Mouse (Mus musculus): ENCODE measurements around the gene Gm27021.

The Gm27021 gene

DNA sequence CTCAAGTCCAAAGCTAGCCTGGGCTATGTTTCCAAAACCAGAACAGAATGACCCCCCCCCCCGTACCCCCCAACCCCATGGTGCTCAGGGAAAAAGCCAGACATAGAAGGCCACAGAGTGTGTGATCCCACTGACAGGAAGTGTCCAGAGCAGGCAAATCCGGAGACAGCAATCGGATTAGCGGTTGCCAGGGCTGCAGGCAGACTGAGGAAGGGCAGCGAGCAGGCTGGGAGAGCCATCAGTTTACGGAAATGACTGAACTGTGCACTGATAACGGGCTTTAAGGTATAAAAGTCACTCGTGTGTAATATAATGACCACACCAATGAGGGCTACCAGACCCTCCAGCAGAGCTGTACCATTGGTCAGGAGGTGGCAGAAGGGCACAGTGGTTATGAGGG lies 26.6 kb downstream of the Gm27021 start:
- DNase-seq (ENCODE audit: low spot score): no peak

DNA sequence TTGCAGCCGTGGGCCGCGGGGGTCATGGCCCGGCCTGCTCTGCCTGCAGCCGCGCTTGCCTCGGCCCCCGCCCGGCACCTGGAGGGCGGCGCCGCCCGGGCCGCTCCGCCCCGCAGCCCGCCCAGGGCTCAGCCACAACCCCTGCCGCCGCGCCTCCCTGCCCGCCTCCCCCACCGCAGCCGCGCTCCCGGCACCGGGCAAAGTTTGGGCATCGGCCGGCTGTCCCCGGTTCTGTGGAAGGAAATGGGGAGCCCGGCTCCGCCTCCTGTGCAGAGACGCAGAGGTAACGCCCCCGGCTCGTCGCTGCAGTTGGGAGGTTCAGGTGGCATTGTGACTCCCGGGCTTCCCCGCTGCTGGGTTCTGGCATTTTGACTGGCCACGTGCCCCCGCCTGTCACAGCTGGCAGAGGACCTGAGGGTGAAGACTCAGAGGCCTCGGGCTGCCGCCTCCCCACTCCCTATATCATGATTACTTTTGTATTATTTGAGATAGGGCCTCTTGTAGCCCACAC lies 33.5 kb downstream of the Gm27021 start:
- DNase-seq (ENCODE audit: low spot score): peak; percentile 66

DNA sequence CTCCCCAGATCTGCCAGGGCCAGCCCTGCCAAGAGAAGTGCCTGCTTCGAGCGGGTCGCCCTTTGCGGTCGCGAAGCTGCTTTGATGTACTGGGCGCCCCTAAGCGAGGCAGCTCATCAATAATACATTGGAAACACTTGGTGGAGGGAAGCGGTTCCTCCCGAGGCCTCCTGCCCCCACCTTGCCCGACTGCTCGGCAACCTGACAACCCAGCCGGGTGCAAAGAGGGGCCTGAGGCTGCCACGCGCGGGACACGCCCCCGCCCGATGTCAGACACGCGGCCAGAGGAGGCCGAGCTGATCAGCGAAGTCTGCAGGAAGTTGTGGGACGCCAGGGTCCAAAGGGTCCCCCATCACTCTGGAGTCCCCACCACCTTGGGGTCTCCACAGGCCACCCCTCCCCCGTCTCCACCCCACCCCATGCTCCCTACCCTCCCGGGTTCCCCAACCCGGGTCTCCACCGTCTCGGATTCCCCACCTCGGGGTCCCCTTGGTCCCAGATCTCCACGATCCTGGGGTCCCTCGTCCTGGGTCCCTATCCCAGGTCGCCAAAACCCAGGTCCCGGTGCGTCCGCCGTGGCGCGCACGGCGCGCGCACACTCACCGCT lies 34.1 kb downstream of the Gm27021 start:
- DNase-seq (ENCODE audit: low spot score): no peak

DNA sequence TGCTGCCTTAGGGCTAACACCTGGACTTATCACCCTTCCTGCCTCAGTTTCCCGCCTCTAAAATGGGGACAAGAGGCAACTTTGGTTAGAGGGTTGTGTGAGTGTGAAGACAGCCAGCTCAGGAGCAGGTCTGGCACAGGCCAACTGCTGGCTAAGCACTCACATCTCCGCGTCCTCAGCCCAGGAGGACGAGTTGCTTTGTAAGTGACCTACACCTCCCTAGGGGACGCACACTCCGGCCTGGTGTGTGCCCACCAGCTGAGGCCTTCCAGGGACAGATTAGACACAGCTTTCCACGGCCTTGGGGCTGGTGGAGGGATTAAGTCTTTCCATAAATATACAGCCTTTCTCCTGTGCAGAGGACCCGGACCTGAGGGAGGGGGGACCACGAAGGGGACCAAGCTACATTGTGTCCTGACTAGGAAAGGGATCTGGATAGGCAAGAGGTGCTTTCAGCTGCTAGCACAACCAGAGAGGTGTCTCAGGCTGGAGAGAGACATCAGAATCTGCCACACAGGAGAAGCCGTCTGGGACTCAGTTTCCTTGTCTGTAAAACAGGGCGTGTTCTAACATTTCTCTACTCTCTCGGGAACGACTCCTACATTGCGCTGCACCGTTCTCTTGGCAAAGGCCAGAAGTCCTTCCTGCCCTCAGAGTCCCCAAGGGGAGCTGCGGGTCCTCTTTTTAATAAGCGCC lies 34.8 kb downstream of the Gm27021 start:
- DNase-seq (ENCODE audit: low spot score): no peak

DNA sequence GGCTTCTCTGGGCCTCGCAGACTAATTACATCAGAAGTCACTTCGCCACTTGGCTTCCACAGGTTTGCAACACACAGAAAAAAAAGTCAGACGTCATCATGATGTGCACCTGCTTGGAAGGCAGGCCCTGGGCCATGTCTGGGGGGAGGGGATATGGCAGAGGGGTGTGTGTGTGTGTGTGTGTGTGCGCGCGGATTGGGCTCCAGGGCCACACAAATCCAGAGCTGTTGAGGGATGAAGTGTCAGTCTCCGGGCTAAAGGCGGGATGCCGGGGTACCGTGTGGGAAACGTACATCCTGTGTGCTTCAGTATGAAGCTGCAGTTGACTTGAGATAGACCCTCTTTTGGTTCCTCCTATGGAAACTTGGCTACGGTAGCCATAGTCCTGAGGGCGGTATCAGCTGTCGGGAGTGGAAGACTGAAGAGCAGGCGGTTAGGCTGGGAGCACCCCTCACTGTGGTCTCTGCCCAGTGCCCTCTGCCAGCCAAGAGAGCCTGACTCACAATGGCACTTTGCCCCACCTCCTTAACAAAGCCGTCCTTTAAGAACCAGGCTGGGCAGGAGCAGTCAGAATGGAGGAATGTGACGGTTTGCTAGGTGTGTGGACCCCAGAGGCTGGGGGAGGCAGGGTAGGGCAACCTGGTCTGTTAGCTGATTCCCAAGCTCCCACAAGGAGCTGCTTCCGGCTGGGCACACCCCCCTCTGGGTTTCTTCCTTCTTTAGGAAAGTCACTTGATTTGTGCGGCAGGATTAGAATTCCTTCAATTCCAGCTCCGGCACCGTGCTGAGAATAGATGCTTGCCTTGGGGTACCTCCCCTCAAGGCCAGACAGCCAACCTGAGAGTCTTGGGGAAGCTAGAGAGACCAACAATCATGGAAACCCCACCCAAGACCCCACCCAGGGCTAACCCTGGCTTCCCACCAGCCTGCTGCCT lies 36.2 kb downstream of the Gm27021 start:
- DNase-seq (ENCODE audit: low spot score): no peak

DNA sequence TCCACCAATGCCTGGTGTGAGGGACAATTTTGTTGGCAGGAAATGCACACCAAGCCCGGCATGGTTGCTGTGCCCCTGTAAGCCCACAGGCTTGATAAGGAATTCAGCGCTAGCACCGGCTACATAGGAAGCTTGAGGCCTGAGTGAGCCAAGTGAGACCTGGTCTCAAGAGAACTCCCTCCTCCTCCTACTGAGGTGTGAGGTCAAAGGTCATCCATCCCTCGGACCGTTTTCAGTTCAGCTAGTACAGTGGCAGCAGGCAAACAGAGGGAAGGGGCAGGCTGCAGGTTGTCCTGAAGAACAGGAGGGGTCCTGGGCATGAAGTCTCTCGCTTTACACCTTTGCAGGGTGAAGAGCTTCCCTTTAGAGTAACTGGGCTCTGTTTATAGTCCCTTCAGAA lies 37.0 kb downstream of the Gm27021 start:
- no peak for DNase-seq (ENCODE audit: low spot score)

DNA sequence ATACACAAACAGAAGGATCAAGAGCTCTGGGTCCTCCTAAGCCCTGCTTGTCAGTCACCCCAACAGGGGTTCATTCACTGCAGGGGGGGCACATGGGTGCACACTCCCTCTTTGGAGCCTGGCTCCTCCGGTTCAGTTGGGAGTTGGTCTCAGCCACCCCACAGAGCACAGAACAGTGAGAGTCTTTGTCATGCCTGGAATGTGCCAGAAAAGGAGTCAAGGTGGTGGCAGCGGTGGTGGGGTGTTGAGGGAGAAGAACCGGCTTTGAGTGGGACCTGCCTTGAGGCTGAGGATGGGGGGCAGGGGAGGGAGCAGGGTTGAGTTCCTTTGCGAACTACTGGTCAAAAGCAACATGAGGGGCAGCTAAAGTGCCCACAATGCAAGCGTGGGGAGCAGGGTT lies 37.8 kb downstream of the Gm27021 start:
- no peak for DNase-seq (ENCODE audit: low spot score)

DNA sequence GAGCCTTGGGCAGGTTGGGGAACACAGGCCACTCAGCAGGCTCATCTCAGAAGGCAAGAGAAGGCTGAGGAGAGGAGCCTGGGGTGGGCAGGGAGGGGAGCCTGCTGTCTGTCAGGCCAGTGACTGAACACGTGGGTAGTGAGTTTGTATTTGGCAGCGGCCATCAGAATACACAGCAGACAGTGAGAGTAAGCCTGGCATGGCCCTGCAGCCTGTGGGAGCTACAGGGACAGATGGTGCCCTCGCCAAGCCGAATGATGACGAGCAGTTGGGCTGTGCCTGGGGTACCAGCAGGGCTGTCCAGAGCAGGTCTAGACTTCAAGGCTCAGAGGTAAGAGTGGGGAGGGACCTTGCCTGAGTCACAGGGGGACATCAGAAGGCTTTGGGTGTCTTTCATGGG lies 40.6 kb downstream of the Gm27021 start:
- DNase-seq (ENCODE audit: low spot score): no peak

DNA sequence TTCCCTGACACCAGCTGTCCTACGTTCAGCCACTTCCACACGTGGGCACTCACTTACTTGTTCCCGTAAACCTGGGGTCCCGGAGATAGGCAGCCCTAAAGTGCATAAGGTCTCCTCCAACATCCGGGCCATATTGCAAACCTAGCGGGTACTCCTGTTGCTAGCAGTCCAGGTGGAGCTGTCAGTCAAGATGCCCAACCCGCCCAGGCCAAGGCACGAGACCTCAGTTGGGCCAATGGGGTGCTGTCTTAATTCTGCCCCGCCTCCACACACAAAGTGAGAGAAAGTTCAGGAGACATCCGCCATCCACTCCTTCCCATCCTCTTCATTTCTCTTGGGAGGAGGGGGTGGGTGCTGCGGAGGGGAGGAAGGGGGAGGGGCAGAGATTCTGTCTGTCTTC lies 41.4 kb downstream of the Gm27021 start:
- no peak for DNase-seq (ENCODE audit: low spot score)

DNA sequence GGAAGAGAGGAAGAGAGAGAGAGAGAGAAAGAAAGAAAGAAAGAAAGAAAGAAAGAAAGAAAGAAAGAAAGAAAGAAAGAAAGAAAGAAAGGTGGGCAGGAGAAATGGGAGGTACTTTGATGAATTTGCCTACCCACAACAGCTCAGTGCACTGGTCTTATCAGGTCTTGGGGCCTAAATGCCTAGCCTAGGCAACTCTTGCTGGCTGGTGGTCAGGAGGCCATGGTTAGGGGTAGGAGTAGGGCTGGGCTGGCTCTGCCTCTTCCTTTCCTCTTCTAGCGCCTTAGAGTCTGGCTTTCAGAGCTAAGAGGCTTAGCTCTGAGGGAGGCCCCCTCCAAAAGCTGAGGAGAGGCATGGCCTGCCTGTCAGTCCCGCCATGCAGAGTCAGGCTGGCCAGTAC lies 44.3 kb downstream of the Gm27021 start:
- no peak for DNase-seq (ENCODE audit: low spot score)

DNA sequence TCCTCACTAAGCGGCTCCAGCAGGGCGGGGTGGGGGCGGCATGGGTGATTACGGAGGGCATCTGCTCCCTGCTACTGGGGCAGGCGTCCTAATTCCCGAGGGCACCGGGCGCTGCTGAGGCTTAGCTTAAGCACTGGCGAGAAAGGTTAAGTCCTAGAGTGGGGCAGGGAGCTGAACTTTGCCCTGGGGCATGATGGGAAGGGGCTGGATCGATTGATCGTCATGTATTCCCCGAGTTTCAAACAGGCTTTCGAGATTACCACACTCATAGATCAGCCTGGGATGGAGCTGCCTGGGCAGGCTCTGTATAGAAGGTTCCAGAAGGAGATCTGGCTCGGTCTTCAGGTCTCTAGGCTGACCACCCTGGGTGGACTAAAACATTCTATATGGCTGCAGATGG lies 45.7 kb downstream of the Gm27021 start:
- DNase-seq (ENCODE audit: low spot score): no peak

DNA sequence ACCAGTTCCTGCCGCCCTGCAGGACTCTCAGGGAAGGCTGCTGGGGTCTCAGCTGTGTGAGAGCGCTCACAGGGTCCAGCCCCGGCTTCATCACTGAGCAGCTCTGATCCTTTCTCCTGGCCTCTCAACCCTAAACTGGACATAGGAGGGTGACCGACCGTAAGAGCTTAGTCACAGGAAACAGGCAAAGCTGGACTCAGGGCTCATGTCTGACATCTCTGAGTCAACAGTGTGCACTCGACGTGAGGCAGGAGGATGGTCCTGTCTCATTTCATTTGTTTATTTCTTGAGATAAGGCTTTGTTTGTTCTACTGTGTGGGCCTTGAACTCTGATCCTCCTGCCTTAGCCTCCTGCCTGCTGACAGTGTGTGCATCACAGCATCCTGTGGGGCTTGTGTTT lies 47.4 kb downstream of the Gm27021 start:
- DNase-seq (ENCODE audit: low spot score): no peak

DNA sequence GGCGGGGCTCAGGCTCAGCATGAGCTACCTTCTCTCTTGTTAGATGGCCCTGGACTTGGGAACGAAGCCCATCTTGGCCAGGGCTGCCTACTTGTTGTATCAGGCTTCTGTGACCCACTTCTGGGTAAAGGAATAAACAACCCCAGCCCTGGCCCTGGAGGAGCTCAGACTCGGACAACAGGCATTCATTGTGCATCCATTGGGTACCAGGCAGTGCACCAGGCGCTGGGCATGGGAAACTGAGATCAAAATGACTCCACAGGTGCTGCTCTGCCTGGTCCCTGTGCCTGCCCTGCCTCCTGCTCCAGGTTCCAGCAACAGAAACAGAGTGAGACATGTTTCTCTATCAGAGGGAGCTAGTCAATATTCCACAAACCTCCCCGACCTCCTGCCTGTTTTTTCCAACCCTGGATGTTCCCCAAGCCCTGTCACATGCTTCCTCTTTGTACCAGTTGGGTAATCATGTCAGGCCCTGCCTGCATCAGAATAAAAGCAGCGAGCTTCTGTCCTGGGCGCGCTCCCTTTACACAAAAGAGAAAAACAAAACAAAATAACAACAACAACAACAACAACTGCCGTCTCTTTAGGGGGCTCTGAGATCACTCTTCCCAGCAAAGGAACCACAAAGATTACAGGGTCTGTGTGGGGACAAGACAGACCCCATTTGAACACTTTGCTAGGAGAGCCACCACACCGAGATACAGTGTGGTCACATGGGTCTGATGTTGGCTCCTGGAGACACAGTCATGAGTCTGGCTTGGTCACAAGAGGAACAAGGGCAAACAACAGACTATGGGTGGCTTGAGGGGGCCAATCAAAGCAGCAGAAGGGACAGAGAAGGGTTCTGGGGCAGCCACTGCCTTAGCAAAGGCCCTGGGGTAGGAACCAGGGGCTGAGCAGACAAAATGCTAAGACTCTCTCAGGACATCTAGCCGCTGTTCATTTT lies 48.4 kb downstream of the Gm27021 start:
- DNase-seq (ENCODE audit: low spot score): no peak

DNA sequence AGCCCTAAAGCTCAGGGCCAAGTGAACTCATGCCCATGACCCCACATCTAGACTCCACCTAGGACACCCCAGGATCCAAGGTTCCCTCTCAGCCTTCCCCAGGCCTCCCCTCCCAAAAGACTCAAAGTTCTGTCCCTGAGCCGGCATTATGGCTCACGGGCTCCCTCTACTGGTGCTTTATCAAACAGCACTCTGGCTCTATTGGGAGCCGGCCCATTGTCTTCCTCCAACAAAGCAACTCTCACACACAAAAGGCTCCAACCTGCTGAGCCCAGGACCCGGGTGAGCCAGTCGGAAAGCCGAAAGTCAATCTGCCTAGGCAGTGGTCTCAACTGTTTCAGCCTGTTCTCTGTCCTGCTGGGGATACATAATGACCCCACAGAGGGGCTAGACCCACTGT lies 49.8 kb downstream of the Gm27021 start:
- peak; percentile 81 for DNase-seq (ENCODE audit: low spot score)

DNA sequence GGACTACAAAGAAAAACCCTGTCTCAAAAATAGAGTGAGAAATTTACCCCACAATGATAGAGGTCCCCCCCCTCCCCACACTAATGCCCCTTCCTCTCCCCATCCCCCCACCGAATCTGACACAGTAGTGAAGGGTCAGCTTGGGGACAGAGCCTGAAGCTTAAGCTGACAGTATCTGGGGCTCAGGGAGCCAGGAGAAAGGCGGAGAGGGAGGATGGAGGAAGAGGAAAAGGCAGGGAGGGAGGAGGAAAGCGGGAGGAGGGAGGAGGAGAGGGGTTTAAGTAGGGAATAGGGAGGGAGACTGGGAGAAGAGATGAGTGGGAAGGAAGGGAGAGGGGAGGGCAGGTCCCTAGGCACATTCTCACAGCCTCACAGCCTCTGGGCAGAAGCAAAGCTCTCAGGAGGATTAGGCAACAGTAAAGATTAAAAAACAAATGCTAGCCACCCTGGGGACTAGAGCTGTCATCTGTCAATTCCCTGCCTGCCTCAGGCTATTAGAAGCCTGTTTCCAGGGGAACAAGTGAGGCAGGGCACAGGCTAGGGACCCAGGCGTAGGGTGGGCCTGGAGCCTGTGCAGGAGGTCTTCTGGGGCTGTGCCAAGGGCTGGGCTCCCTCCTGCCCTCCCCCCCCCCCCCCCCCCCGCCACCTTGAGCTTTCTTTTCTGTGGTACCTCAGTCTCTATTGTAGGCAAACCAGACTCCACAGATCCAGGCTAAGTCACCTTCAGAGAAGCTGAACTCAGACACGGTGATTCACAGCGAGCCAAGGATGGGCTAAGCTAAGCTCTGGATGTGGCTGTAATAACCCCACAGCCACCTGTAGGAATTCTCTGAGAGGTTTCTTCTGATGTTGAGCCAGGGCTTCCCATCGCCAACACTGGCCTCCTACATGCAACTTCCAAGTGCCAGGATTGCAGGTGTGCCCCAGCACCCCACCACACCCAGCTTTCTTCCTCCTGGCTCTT lies 50.9 kb downstream of the Gm27021 start:
- no peak for DNase-seq (ENCODE audit: low spot score)

DNA sequence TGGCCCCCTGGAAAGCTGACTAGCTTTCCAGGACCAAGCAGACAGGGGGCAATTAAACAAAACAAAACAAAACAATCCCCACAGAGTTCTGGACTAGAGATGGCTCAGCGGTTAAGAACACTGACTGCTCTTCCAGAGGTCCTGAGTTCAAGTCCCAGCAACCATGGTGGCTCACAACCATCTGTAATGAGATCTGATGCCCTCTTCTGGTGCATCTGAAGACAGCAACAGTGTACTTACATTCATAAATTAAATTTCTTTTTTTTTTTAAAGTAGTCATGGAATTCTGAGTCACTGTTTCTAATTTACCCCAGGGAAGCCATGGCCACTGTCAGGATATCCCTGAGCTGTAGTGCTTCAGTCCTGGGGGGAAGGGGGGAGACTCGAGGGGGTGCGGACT lies 53.4 kb downstream of the Gm27021 start:
- DNase-seq (ENCODE audit: low spot score): no peak

DNA sequence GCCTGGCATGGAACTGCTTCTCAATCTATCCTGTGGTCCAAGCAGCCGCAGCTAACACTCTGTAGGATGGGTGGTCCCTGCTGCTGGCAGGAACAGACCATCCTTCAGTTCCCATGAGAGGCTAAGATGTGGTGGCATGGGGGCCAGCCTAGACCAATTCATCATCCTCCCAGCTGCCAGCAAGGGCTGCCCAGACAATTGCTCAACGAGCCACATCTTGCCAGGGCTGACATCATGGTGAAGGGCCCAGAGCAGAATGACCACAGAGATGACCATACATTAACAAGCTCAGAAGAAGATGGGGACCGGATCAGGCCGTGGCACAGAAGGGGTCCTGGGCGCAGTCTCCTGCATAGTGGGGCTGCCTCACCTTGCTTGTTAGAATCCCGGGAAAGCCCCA lies 57.1 kb downstream of the Gm27021 start:
- no peak for DNase-seq (ENCODE audit: low spot score)

DNA sequence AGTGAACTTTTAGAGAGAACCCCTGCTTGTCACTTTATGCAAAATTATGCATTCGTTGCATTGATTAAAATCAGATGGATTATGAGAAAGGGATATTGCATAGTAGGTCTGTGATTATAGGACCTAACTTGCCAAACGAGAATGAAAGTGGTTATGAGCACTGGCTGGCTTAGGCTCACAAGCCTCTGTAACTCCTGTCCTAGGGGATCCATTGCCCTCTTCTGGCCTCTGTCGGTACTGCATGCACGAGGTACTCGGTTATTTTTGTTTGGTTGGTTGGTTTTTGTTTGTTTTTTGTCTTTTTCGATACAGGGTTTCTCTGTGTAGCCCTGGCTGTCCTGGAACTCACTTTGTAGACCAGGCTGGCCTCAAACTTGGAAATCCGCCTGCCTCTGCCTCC lies 60.0 kb downstream of the Gm27021 start:
- peak; percentile 92 for DNase-seq (ENCODE audit: low spot score)

DNA sequence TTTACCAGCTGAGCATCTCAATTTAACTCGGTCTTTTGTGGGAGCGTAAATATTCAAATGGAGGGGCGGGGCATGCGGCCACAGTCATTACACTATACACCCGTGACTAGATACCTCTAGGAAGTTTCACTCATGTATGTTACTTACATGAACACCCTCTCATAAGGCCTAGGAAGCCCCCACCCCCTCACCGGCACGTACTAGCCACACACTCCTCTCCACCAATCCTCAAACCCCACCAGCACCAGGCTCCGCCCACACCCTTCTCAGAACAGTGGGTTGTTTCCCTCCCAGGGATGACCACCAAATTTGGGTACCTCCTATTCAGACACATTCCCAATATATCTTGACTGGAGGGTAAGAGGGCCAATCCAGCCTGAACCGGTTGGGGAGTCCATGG lies 60.4 kb downstream of the Gm27021 start:
- DNase-seq (ENCODE audit: low spot score): peak; percentile 62

DNA sequence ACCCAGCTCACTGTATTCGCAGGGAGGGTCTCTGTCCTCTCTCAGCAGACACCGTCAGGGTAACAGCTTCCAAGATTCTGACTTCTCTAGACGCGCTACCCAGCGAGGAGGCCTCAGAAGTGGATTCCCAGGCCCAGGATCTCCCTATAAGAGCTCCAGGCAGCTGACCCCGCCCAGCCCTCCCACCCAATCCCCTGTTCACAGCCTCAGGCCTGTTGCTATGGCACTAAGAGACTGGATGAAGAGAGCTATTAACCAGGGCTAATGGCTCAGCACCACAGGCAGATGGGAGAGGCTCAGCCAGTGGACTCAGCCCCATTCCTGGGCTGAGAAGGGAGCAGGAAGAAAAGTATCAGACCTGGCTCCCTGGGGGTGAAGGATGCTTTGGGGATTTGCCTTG lies 65.2 kb downstream of the Gm27021 start:
- DNase-seq (ENCODE audit: low spot score): no peak

DNA sequence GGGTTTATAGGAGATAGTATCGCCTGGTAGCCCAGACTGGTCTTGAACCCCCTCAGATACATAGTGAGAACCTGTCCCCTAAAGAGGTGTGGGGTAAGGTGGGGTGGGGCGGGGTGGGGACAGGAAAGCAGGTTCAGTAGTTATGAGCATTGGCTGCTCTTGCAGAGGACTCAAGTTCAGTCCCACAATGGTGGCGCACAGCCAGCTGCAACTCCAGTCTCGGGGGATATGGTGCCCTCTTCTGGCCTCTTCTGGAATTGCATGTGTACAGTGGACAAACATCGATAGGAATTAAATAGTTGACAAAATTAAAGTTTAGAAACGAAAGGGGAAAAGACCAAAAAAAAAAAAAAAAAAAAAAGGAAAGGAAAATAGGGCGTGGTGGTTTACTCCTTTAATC lies 68.4 kb downstream of the Gm27021 start:
- peak; percentile 94 for DNase-seq (ENCODE audit: low spot score)
